Mouse (Mus musculus) lung, embryonic 14.5 days (tissue): ENCODE results near the gene Fbxw4. TPM values are rescaled to one million over a fixed set of nuclear protein-coding genes. Genes with fewer than 3 reads are reported as not detected.
A peak's percentile ranks its signal among the peaks of the same experiment; 100 is the strongest.

Source experiments
- ATAC-seq: fragments of 200-750 bp; cut with Nextera tagmentation; 2 replicates; pipeline ENCODE4 v1.8.0; 2017; ENCODE audit warnings: mild to moderate bottlenecking, moderate TSS enrichment, moderate library complexity; ENCODE audit not compliant: insufficient read depth
- DNase-seq: peaks from one replicate; pipeline ENCODE4 v3.0.0-alpha.2; 2015
- H3K27ac ChIP-seq: fragments of 300-500 bp; sonication (generic); 2 replicates; pipeline ENCODE4 v1.5.1; 2014; ENCODE audit warnings: low read depth, mild to moderate bottlenecking, moderate library complexity
- H3K27me3 ChIP-seq: fragments of 300-500 bp; sonication (generic); 2 replicates; pipeline ENCODE4 v1.6.1; 2014; ENCODE audit warnings: low read length, control low read depth; ENCODE audit not compliant: insufficient read depth
- H3K36me3 ChIP-seq: fragments of 300-500 bp; sonication (generic); 2 replicates; pipeline ENCODE4 v1.6.1; 2014; ENCODE audit warnings: control low read depth; ENCODE audit not compliant: insufficient read depth
- H3K4me1 ChIP-seq: fragments of 300-500 bp; sonication (generic); 2 replicates; pipeline ENCODE4 v1.6.1; 2014; ENCODE audit warnings: antibody characterized with exemption, control low read depth; ENCODE audit not compliant: insufficient read depth
- H3K4me2 ChIP-seq: fragments of 300-500 bp; sonication (generic); 2 replicates; pipeline ENCODE4 v1.6.1; 2014; ENCODE audit warnings: mild to moderate bottlenecking
- H3K4me3 ChIP-seq: fragments of 300-500 bp; sonication (generic); 2 replicates; pipeline ENCODE4 v1.5.1; 2014; ENCODE audit warnings: low read depth, low read length
- H3K9ac ChIP-seq: fragments of 300-500 bp; sonication (generic); 2 replicates; pipeline ENCODE4 v1.6.1; 2014
- H3K9me3 ChIP-seq: fragments of 300-500 bp; sonication (generic); 2 replicates; pipeline ENCODE4 v1.6.1; 2016; ENCODE audit warnings: low read depth, low read length, control low read depth
- CTCF ChIP-seq: IDR thresholded peaks from 2 replicates; pipeline ENCODE4 v1.5.1; 2016; ENCODE audit warnings: antibody characterized with exemption, low read depth
- whole genome bisulfite sequencing: fragments of 180-500 bp; shearing (Covaris S2); extraction: QIAGEN DNeasy Blood & Tissue Kit; methylation state at CpG from one replicate; pipeline ENCODE4 v1.1.7; 2014; 5-methylcytosine and 5-hydroxymethylcytosine counted together
- polyA plus RNA-seq: library from polyadenylated mRNA; unstranded; fragments of >200 nt; fragmentation: Nextera tagmentation; extraction: Ambion mirVana; gene quantifications from 2 replicates; pipeline ENCODE4 v1.2.1, GENCODE M21; 2014

Gene Fbxw4
- polyA plus RNA-seq, 1 experiment from 2014 or later = 7.5 TPM

DNA sequence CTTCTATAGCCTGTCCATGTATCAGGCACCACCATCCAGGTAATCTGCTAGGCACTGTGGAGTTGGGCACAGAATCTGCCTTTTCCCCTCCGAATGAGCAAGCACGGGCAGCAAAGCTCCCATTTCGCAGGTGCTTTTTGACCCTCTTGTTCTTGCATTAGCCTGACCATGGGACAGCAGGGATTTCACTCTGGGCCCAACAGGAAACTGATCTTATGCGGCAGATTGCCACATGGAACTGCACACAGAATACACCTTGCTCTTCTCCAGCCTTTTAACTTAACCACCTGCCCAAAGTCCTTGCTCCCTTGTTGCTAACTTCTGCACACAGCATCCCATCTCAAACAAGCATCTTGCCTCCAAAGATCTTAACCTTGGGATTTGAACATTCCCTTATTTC is 26.9 kb upstream of the Fbxw4 start:
- ATAC-seq (no peak), DNase-seq (no peak)
- Histone ChIP-seq H3K4me1 (no peaks in the 10 kb centered on the region), H3K27me3 (no peaks in the 10 kb centered on the region), H3K27ac (no peak overlapping the region), H3K9ac (no peak overlapping the region), H3K9me3 (no peaks in the 10 kb centered on the region), H3K36me3 (no peaks in the 10 kb centered on the region), H3K4me3 (no peak overlapping the region), H3K4me2 (no peak overlapping the region)
- no peak for TF ChIP-seq CTCF
- 60% methylated on average over 4 of the region's 4 CpGs for WGBS

DNA sequence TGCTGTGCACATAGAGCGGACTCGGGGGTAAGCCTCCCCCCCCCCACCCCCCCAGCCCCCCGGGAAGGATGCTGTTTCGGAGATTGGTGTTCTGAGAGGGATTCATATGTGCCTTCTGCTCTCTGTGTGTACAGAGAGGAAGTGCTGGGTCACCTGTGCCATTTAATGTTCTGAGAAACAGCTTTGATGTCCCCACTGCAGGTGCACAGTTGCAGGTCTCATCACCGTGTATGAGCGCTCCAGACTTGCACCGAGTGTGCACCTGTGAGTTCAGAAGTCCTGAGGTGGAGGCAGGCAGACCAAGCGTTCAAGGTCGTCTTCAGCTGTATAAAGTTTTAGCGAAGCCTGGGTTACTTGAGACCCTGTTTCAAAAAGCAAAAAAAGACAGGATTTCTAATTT is 23.6 kb upstream of the Fbxw4 start:
- Histone ChIP-seq H3K4me2 (no peak overlapping the region), H3K9ac (no peak overlapping the region), H3K9me3 (no peaks in the 10 kb centered on the region), H3K27me3 (no peaks in the 10 kb centered on the region), H3K36me3 (no peaks in the 10 kb centered on the region), H3K27ac (no peak overlapping the region), H3K4me3 (no peak overlapping the region), H3K4me1 (no peaks in the 10 kb centered on the region)
- no peak for TF ChIP-seq CTCF
- 67% methylated on average over 10 of the region's 10 CpGs for WGBS
- no peak for ATAC-seq
- DNase-seq = no peak

DNA sequence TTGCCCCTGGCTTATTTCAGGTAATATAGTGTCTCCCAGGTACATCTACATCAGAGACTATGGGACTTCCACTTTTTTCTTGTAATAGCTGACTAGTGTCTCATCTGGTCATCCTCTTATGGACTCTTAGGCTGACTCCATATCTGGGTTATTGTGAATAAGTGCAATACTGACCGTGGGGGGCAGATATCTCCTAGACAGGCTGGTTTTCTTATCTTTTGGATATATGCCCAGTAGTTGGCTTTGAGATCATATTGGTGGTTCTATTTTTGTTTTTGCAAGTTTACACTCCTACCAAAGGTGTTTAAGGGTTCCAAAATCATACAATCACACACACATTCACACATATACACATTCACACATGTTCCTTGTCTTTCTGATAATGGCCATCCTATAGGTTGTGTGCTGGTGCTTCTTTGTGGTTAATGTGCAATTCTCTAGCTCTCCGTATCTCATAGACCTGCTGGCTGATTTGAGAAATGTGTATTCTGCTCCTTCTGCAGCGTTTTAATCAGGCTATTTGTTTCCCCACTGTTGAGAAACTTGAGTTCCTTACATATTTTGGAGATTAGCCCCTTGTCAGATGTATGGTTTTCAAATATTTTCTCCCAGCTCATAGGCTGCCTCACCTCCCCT is 20.5 kb upstream of the Fbxw4 start:
- H3K27ac ChIP-seq = no peak overlapping the region
- H3K9ac ChIP-seq = no peak overlapping the region
- no peaks in the 10 kb centered on the region for H3K36me3 ChIP-seq
- peaks cover 16% of the 10 kb centered on the region for H3K27me3 ChIP-seq
- DNase-seq = no peak
- H3K4me3 ChIP-seq = no peak overlapping the region
- no peak for TF ChIP-seq CTCF
- H3K4me2 ChIP-seq = no peak overlapping the region
- WGBS = 27% methylated on average over 3 of the region's 3 CpGs
- H3K9me3 ChIP-seq = no peaks in the 10 kb centered on the region
- ATAC-seq = no peak
- H3K4me1 ChIP-seq = peaks cover 2% of the 10 kb centered on the region; the same call in 1 of the 2 replicates

DNA sequence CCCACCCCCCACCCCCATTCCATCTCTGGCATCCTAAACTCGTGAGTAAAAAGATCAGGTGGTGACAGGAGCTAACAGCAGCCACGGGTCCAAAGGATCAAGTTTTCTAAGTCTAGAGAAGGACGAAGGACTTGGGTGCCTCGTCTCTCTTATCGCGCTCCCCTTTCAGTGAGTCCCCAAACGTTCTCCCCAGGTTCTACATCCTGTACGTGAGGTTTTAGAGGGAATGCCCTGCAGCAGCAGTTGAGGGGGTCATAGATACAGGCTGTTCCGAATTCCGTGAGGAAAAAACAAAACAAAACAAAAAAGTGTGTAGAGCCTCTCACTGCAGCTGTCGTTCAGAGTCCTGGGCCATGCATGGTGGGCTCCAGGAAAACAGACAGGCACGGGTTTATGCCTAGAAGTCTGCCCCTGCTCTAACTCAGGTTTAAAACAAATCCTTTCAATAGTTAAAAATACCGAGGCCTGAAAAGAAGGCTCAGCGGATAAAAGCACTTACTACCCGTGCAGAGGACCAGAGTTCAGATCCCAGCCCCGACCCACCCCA is 16.7 kb upstream of the Fbxw4 start:
- no peak for TF ChIP-seq CTCF
- no peak overlapping the region; the same call in 1 of the 2 replicates for H3K9ac ChIP-seq
- ATAC-seq (no peak), DNase-seq (no peak)
- peak overlapping the region; percentile 73 for H3K4me2 ChIP-seq
- no peaks in the 10 kb centered on the region for H3K36me3 ChIP-seq
- H3K9me3 ChIP-seq = no peaks in the 10 kb centered on the region
- no peak overlapping the region for H3K27ac ChIP-seq
- peaks cover 3% of the 10 kb centered on the region; the same call in 1 of the 2 replicates for H3K4me1 ChIP-seq
- H3K27me3 ChIP-seq = peaks cover 28% of the 10 kb centered on the region
- peak overlapping the region; percentile 34 for H3K4me3 ChIP-seq
- 6% methylated on average over 16 of the region's 16 CpGs for WGBS

DNA sequence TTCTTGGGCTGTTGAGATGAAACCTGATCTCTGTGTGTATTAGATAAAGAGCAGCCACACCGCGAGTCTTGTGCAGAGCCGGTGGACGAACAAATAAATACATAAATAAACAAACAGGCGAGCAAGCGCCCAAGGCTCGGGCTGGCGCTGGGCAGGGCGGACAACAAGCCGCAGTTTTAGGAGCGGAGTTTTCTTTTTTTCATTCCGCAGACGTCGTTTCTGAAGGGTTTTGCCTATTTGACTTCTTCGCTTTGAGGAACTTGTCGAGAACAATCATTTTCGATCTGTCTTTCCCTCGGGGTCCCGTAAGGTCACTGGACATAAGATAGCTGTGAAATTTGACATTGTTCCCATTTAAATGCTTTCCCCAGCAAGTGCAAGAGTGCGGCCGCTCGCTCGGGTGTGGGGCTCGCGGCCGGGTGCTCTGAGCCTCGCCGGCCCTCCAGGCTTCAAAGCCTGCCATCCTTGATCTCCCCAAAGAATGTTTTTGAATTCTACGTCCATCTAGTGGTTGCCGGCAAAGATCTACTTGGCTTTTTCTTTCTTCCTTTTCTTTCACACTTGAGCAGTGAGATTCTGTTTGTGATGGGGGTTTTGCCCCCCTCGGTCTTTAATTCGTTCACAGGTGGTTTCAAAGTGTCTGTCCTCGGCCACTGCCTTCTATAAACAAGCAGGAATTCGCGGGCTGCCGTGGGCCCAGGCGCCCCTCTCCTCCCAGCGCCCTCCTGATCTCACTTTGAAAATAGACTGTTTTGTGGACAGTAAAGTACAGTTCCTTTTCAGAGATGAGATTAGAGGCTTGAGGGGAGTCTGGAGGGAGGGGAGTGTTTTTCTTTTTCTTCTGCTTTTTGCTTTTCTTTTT is 15.8 kb upstream of the Fbxw4 start:
- peak overlapping the region; percentile 73 for H3K4me2 ChIP-seq
- no peak overlapping the region for H3K27ac ChIP-seq
- no peak for ATAC-seq
- peak overlapping the region; percentile 34 for H3K4me3 ChIP-seq
- H3K9me3 ChIP-seq = no peaks in the 10 kb centered on the region
- peak; percentile 15; the same call in 1 of the 2 replicates for TF ChIP-seq CTCF
- peaks cover 28% of the 10 kb centered on the region for H3K27me3 ChIP-seq
- peak; percentile 57 for DNase-seq
- under 1% methylated on average over 38 of the region's 38 CpGs for WGBS
- peaks cover 3% of the 10 kb centered on the region; the same call in 1 of the 2 replicates for H3K4me1 ChIP-seq
- H3K9ac ChIP-seq = peak overlapping the region; percentile 24; the same call in 1 of the 2 replicates
- no peaks in the 10 kb centered on the region for H3K36me3 ChIP-seq

DNA sequence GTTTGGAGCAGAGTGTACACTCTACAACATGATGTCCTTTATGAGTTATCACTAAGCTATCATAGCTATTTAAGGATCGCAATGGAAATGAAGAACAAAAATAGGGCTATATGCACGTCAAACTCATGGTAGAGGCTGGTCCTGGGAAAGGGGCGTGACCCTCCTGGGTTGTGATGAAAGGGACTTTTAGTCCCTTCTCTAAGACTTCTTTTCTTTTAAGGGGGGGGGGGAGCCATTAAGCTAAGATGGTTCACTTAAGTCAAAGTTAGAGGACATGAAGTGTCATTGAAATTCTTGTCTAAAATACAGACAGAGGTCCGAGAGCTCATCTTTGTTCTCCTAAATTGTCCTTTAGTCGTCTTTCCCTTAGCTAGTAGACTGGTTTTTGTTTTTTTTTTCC is 15.1 kb upstream of the Fbxw4 start:
- Histone ChIP-seq H3K27ac (no peak overlapping the region), H3K4me2 (peak overlapping the region; percentile 73), H3K9ac (no peak overlapping the region), H3K4me1 (peaks cover 3% of the 10 kb centered on the region; the same call in 1 of the 2 replicates), H3K27me3 (peaks cover 28% of the 10 kb centered on the region), H3K9me3 (no peaks in the 10 kb centered on the region), H3K36me3 (no peaks in the 10 kb centered on the region), H3K4me3 (no peak overlapping the region)
- WGBS = 25% methylated on average over 5 of the region's 5 CpGs
- DNase-seq (no peak), ATAC-seq (no peak)
- TF ChIP-seq CTCF = no peak

DNA sequence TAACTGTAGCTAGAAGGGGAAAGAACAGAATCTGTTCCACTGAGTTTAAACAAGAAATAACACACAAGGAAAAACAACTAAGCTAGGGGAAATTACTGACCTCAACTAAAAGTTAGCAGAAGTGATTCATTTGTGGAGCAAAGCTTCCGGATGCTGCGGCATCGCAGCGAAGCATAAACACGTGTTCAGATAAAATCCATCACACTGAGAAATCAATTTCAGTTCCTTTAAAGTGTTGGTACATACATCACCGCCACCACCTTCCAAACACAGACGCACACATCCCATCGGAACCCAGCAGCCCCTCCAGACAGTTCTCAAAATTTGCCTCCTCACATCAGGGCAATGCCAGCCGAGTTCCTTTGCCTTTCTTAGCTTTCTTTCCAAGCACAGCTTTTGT is 12.9 kb upstream of the Fbxw4 start:
- Histone ChIP-seq H3K27ac (no peak overlapping the region), H3K4me3 (no peak overlapping the region), H3K9me3 (no peaks in the 10 kb centered on the region), H3K36me3 (no peaks in the 10 kb centered on the region), H3K9ac (no peak overlapping the region), H3K27me3 (peaks cover 28% of the 10 kb centered on the region), H3K4me1 (peaks cover 3% of the 10 kb centered on the region; the same call in 1 of the 2 replicates), H3K4me2 (no peak overlapping the region)
- no peak for ATAC-seq
- 46% methylated on average over 9 of the region's 9 CpGs for WGBS
- DNase-seq = no peak
- TF ChIP-seq CTCF = no peak
